Mouse (Mus musculus): ENCODE measurements around the gene Rpgrip1. TPM values are rescaled to one million over a fixed set of nuclear protein-coding genes. Genes with fewer than 3 reads are reported as not detected.

Gene Rpgrip1
- polyA plus RNA-seq, 1 experiment: 3.7 TPM

DNA sequence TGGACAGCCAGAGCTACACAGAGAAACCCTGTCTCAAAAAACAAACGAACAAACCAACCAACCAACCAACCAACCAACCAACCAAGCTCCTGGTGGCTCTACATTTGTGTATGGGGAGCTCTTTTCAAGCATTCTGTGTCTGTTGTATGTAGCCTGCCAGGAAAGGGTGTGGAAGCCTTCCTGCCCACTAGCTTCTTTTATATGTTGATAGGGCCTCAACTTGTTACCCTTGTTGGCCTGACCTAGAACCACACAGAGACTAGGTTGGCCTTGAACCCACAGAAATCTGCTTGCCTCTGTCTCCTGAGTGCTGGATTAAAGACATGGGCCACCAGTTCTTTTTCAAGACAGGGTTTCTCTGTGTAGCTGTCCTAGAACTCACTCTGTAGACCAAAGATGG is 3.6 kb downstream of the Rpgrip1 start:
- TF ChIP-seq POLR2A (IDR thresholded peaks at IDR 0.05; ENCODE audit: low read depth, low read length) (no peak), CTCF (IDR thresholded peaks at IDR 0.05; ENCODE audit: borderline replicate concordance, insufficient read depth, low read length) (no peak)
- Histone ChIP-seq H3K4me3 (ENCODE audit: insufficient read depth, low read length) (no peak overlapping the region), H3K27ac (ENCODE audit: insufficient read depth, low read length) (no peak overlapping the region), H3K4me1 (ENCODE audit: control insufficient read depth, insufficient read depth, low read length) (no peaks in the 10 kb centered on the region)

DNA sequence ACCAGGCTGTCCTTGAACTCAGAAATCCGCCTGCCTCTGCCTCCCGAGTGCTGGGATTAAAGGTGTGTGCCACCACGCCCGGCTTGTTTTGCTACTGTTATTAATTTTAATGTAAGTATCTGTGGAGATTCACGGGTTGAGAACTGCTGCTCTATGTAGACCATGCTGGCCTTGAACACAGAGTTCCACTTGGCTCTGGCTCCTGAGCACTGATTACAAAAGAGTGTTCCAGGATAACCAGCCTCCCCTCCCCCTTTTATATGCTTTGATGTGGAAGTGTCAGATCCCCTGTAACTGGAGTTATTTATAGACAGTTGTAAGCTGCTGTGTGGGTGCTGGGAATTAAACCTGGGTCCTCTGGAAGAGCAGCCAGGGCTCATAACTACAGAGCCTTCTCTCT is 6.7 kb downstream of the Rpgrip1 start:
- Histone ChIP-seq H3K4me3 (ENCODE audit: insufficient read depth, low read length) (no peak overlapping the region), H3K27ac (ENCODE audit: insufficient read depth, low read length) (no peak overlapping the region), H3K4me1 (ENCODE audit: control insufficient read depth, insufficient read depth, low read length) (no peaks in the 10 kb centered on the region)
- TF ChIP-seq CTCF (IDR thresholded peaks at IDR 0.05; ENCODE audit: borderline replicate concordance, insufficient read depth, low read length): no peak
- no peak for TF ChIP-seq POLR2A (IDR thresholded peaks at IDR 0.05; ENCODE audit: low read depth, low read length)

DNA sequence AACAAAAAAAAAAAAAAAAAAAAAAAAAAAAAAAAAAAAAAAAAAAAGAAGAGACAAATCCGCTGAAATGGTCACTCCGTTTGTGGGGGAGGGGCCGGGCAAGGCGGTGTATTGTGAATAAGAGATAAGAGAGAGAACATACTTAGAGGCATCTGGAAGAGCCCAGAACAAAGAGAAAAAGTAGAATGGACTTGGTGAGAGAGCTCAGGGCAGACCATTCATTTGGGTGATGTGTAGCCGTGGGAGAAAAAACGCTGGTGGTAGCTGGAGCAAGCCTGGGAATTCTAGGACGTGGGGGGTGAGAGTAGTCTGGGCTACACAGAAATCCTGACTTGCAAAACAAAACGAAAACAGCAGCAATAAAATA is 7.9 kb downstream of the Rpgrip1 start:
- TF ChIP-seq CTCF (IDR thresholded peaks at IDR 0.05; ENCODE audit: borderline replicate concordance, insufficient read depth, low read length) (no peak), POLR2A (IDR thresholded peaks at IDR 0.05; ENCODE audit: low read depth, low read length) (no peak)
- no peaks in the 10 kb centered on the region for H3K4me1 ChIP-seq (ENCODE audit: control insufficient read depth, insufficient read depth, low read length)
- H3K4me3 ChIP-seq (ENCODE audit: insufficient read depth, low read length): no peak overlapping the region

DNA sequence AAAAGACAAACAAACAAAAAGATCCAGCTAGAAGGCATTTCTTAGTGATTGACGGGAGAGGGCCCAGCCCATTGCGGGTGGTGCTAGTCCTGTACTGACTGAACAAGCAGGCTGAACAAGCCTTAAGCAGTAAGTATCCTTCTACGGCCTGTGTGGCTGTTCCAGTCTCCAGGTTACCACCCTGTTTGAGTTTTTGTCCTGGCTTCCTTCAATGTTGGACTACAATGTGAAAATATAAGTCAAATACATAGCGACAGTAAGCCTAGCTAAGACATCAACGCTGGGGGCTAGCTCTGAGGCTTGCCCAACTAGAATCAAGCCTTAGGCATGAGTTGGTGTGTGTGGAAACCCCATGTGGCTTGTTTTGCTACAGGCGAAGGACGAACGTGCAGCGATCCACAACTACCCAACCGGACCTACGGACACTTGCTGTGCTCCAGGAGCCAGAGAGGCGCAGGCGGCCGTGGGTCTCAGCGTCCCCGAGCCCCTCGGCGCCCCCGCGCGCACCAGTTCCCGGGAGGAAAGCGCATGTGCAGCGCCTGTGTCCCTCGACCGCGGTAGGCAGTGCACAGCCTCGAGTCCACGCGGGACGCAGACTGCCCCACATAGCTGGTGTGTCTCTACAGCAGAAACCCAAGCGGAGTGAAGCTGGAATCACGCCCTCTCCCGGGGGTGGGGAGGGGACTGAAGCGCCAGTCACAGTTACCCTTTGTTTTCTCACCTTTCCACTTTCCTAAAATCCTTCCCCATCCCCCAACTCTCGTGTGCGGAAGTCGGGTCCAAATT is 8.5 kb downstream of the Rpgrip1 start:
- Histone ChIP-seq H3K27ac (ENCODE audit: insufficient read depth, low read length) (no peak overlapping the region; the same call in 1 of the 2 replicates), H3K4me1 (ENCODE audit: control insufficient read depth, insufficient read depth, low read length) (no peaks in the 10 kb centered on the region), H3K4me3 (ENCODE audit: insufficient read depth, low read length) (peak overlapping the region; percentile 33)
- TF ChIP-seq CTCF (IDR thresholded peaks at IDR 0.05; ENCODE audit: borderline replicate concordance, insufficient read depth, low read length) (no peak), POLR2A (IDR thresholded peaks at IDR 0.05; ENCODE audit: low read depth, low read length) (peak; percentile 69)

More for the DNA sequence above, 7.9 kb downstream of the Rpgrip1 start:
- H3K27ac ChIP-seq (ENCODE audit: insufficient read depth, low read length): no peak overlapping the region

DNA sequence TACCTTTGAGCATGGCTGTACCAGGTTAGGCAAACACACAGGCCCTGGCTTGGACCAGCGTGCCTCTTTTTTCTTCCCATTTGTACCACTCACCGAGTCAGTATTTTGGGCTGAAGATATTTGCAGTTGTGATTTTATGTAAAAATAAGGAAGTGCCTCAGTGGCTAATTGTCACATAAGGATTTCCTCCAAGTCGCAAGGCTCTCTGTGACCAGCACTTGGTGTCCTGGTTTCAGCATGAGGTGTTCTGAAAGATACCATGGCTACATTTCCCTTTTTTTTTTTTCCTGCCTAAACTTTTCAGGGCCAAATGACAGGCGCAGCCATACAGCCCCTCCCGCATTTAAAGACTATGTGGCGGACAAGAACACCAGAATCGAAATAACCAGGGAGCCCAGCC is 9.7 kb downstream of the Rpgrip1 start:
- H3K4me3 ChIP-seq (ENCODE audit: insufficient read depth, low read length): no peak overlapping the region
- no peaks in the 10 kb centered on the region for H3K4me1 ChIP-seq (ENCODE audit: control insufficient read depth, insufficient read depth, low read length)
- H3K27ac ChIP-seq (ENCODE audit: insufficient read depth, low read length): no peak overlapping the region
- no peak for TF ChIP-seq CTCF (IDR thresholded peaks at IDR 0.05; ENCODE audit: borderline replicate concordance, insufficient read depth, low read length)

DNA sequence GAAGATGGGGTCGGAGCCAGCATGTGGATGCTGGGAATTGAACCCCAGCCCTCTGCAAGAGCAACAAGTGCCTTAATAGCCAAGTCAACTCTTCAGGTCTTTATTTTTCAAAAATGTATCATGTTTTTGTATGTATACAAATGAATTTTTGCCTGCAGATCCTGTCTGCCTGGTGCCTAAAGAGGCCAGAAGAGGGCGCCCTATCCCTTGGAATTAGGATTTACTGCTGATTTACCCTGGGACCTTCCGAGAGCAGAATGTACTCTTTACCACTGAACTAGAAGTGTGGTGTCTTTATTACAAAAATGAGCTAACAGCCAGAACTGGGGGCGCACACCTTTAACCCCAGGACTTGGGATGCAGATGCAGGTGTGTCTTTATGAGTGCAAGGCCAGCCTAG is 13.4 kb downstream of the Rpgrip1 start:
- no peak overlapping the region for H3K27ac ChIP-seq (ENCODE audit: insufficient read depth, low read length)
- no peaks in the 10 kb centered on the region for H3K4me1 ChIP-seq (ENCODE audit: control insufficient read depth, insufficient read depth, low read length)
- TF ChIP-seq CTCF (IDR thresholded peaks at IDR 0.05; ENCODE audit: borderline replicate concordance, insufficient read depth, low read length) (peak; percentile 29; the same call in 1 of the 2 replicates), POLR2A (IDR thresholded peaks at IDR 0.05; ENCODE audit: low read depth, low read length) (no peak)
- no peak overlapping the region for H3K4me3 ChIP-seq (ENCODE audit: insufficient read depth, low read length)

DNA sequence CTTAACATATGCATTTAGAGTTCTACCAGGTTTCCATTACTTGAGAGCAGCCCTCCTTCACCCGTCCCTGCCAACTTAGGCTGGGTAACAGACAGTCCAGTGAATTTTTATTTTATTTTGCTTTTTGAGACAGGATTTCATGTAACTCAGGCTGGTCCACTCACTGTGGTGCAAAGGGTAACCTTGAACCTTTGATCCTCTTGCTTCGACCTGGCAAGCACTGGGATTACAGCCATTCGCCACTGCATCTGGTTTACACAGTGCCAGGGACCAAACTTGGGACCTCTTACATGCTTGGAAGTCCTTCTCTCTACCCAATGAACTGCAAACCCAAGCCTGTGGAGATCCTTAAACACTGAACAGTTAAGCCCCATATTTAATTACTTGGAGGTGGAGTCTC is 14.1 kb downstream of the Rpgrip1 start:
- TF ChIP-seq POLR2A (IDR thresholded peaks at IDR 0.05; ENCODE audit: low read depth, low read length): no peak
- no peak for TF ChIP-seq CTCF (IDR thresholded peaks at IDR 0.05; ENCODE audit: borderline replicate concordance, insufficient read depth, low read length)
- Histone ChIP-seq H3K27ac (ENCODE audit: insufficient read depth, low read length) (no peak overlapping the region), H3K4me3 (ENCODE audit: insufficient read depth, low read length) (no peak overlapping the region), H3K4me1 (ENCODE audit: control insufficient read depth, insufficient read depth, low read length) (no peaks in the 10 kb centered on the region)

DNA sequence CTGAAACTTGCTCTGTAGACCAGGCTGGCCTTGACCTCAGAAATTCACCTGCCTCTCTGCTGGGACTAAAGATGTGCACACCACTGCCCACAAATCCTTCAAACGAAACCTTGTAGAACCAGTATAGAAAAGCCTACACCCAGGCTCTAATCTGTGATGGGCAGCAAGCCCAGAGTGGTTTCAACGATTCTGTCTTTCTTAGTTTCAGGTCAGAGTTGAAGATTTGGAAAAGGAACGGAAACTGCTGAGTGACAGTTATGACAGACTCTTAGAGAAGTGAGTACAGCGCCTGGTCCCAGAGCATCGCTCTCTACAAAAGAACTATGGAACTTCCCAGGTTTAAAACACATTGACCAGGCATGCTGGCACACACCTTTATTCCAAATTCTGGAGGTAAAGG is 23.1 kb downstream of the Rpgrip1 start:
- Histone ChIP-seq H3K4me3 (ENCODE audit: insufficient read depth, low read length) (no peak overlapping the region), H3K4me1 (ENCODE audit: control insufficient read depth, insufficient read depth, low read length) (no peaks in the 10 kb centered on the region), H3K27ac (ENCODE audit: insufficient read depth, low read length) (no peak overlapping the region)
- no peak for TF ChIP-seq POLR2A (IDR thresholded peaks at IDR 0.05; ENCODE audit: low read depth, low read length)
- no peak for TF ChIP-seq CTCF (IDR thresholded peaks at IDR 0.05; ENCODE audit: borderline replicate concordance, insufficient read depth, low read length)

DNA sequence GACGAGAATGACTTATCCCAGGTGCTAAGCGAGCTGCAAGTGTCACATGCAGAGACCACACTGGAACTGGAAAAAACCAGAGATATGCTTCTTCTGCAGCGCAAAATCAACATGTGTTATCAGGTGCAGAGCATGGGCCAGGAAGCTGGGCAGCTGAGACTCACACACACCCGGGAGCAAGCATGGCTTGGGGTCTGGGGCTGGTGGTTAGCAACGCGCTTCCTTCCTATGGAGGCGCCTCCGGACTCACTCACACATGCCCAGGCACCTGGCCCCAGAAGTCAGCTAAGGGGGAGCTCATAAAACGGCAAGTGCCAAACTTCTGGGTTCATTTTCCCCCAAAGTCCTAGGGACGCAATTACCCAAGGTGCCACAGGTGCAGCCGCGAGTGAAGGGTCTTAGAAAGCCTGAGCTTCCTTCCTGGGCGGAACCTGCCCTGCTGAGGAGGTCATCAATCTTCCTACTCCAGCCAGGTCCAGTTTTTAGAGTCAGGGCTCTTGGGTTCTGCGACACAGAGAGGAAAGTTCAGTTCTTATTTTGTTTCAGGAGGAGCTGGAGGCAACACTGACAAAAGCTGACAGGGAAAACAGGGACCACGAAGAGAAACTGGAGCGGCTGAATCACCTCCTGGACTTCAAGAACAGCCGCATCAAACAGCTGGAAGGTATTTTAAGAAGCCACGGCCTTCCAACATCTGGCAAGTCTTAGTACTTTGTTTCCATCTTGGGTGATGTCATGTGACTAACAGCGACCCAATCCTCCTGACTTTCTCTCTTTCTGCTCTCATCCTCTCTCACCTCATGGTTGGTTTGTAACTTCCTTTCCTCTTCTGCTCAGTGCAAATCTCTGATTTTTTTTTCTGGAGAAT is 30.3 kb downstream of the Rpgrip1 start:
- no peak overlapping the region for H3K4me3 ChIP-seq (ENCODE audit: insufficient read depth, low read length)
- no peak overlapping the region for H3K27ac ChIP-seq (ENCODE audit: insufficient read depth, low read length)
- H3K4me1 ChIP-seq (ENCODE audit: control insufficient read depth, insufficient read depth, low read length): peaks cover 3% of the 10 kb centered on the region; the same call in 1 of the 2 replicates
- no peak for TF ChIP-seq CTCF (IDR thresholded peaks at IDR 0.05; ENCODE audit: borderline replicate concordance, insufficient read depth, low read length)

All from embryonic fibroblast, embryonic 13.5 days (primary cell).